Mouse (Mus musculus) liver, postnatal 0 days (tissue): ENCODE data around the gene Ttc9b. TPM values are rescaled to one million over a fixed set of nuclear protein-coding genes. Genes with fewer than 3 reads are reported as not detected.

Experiments used
- ATAC-seq: fragments of 200-750 bp; cut with Nextera tagmentation; 2 replicates; pipeline ENCODE4 v1.8.0; 2017; ENCODE audit warnings: mild to moderate bottlenecking, moderate library complexity
- DNase-seq: peaks from one replicate; pipeline ENCODE4 v3.0.0-alpha.2; 2016
- H3K27ac ChIP-seq: fragments of 300-500 bp; sonication (generic); 2 replicates; pipeline ENCODE4 v1.5.1; 2014; ENCODE audit warnings: antibody characterized with exemption, moderate library complexity, mild to moderate bottlenecking, low read depth
- H3K27me3 ChIP-seq: fragments of 300-500 bp; sonication (generic); 2 replicates; pipeline ENCODE4 v1.6.1; 2014; ENCODE audit warnings: low read length, control low read depth, mixed read lengths; ENCODE audit not compliant: insufficient read depth
- H3K36me3 ChIP-seq: fragments of 300-500 bp; sonication (generic); replicated peaks from 2 replicates; pipeline ENCODE4 v1.6.1; 2014; ENCODE audit warnings: mild to moderate bottlenecking, control low read depth, low read length, moderate library complexity, mixed read lengths; ENCODE audit not compliant: insufficient read depth
- H3K4me1 ChIP-seq: fragments of 300-500 bp; sonication (generic); 2 replicates; pipeline ENCODE4 v1.6.1; 2014; ENCODE audit warnings: antibody characterized with exemption, mild to moderate bottlenecking, control low read depth; ENCODE audit not compliant: insufficient read depth
- H3K4me2 ChIP-seq: fragments of 300-500 bp; sonication (generic); 2 replicates; pipeline ENCODE4 v1.6.1; 2014; ENCODE audit warnings: low read depth, mild to moderate bottlenecking, low read length, moderate library complexity, mixed read lengths
- H3K4me3 ChIP-seq: fragments of 300-500 bp; sonication (generic); 2 replicates; pipeline ENCODE4 v1.5.1; 2014; ENCODE audit warnings: low read depth, low read length
- H3K9ac ChIP-seq: fragments of 300-500 bp; sonication (generic); replicated peaks from 2 replicates; pipeline ENCODE4 v1.6.1; 2014; ENCODE audit warnings: mild to moderate bottlenecking, moderate library complexity
- H3K9me3 ChIP-seq: fragments of 300-500 bp; sonication (generic); 2 replicates; pipeline ENCODE4 v1.6.1; 2016; ENCODE audit warnings: mild to moderate bottlenecking, control low read depth, low read length, mixed read lengths
- CTCF ChIP-seq: sonication (generic); IDR thresholded peaks from 2 replicates; pipeline ENCODE4 v1.5.1; 2016; ENCODE audit warnings: antibody characterized with exemption, low read depth
- EP300 ChIP-seq: IDR thresholded peaks from 2 replicates; pipeline ENCODE4 v1.6.1; 2016; ENCODE audit warnings: antibody characterized with exemption, low read depth, mild to moderate bottlenecking
- WGBS: fragments of 180-500 bp; shearing (Covaris S2); extraction: QIAGEN DNeasy Blood & Tissue Kit; methylation state at CpG from one replicate; pipeline ENCODE4 v1.1.7; 2014; ENCODE audit not compliant: insufficient replicate concordance; 5-methylcytosine and 5-hydroxymethylcytosine counted together
- polyA plus RNA-seq: library from polyadenylated mRNA; unstranded; fragments of >200 nt; fragmentation: Nextera tagmentation; extraction: Ambion mirVana; gene quantifications from 2 replicates; pipeline ENCODE4 v1.2.1, GENCODE M21; 2015

Ttc9b gene
- polyA plus RNA-seq, 1 experiment from 2014 or later, result not detected

- Histone ChIP-seq H3K4me3 (no peak overlapping the region), H3K27me3 (peaks cover 36% of the 10 kb centered on the region), H3K4me2 (no peak overlapping the region), H3K9me3 (no peaks in the 10 kb centered on the region), H3K36me3 (no peaks in the 10 kb centered on the region), H3K4me1 (no peaks in the 10 kb centered on the region), H3K27ac (no peak overlapping the region), H3K9ac (no peak overlapping the region)
- TF ChIP-seq EP300 (no peak), CTCF (no peak)
- DNase-seq (no peak), ATAC-seq (peak; percentile 43; the same call in 1 of the 2 replicates)
- WGBS, result 54% methylated on average over 14 of the region's 14 CpGs
These were observed 5.3 kb downstream of the Ttc9b start for GRCm38 (mm10) chr7:27658712-27659663.

GRCm38 (mm10) chr7:27662038-27662437 is 8.3 kb downstream of the Ttc9b start:
- peaks cover 14% of the 10 kb centered on the region for H3K27me3 ChIP-seq
- no peak for DNase-seq
- H3K36me3 ChIP-seq, result no peaks in the 10 kb centered on the region
- no peaks in the 10 kb centered on the region for H3K4me1 ChIP-seq
- no peak for ATAC-seq
- no peaks in the 10 kb centered on the region for H3K9me3 ChIP-seq
- H3K27ac ChIP-seq, result no peak overlapping the region
- 79% methylated on average over 4 of the region's 4 CpGs for WGBS
- no peak overlapping the region for H3K9ac ChIP-seq
- H3K4me2 ChIP-seq, result no peak overlapping the region
- TF ChIP-seq CTCF (no peak), EP300 (no peak)
- H3K4me3 ChIP-seq, result no peak overlapping the region

- Histone ChIP-seq H3K9me3 (no peaks in the 10 kb centered on the region), H3K4me2 (peak overlapping the region; percentile 100), H3K27ac (no peak overlapping the region), H3K36me3 (no peaks in the 10 kb centered on the region), H3K9ac (peak overlapping the region; percentile 76; the same call in 1 of the 2 replicates), H3K4me3 (peak overlapping the region; percentile 86), H3K4me1 (peaks cover 12% of the 10 kb centered on the region), H3K27me3 (no peaks in the 10 kb centered on the region)
- TF ChIP-seq EP300 (no peak), CTCF (0 out of 2 replicates have a peak, but pooled peaks have one; percentile 7)
- 47% methylated on average over 9 of the region's 9 CpGs for WGBS
- DNase-seq (no peak), ATAC-seq (no peak)
These were observed 19.4 kb downstream of the Ttc9b start for GRCm38 (mm10) chr7:27673064-27673574.

- TF ChIP-seq EP300, result no peak
- TF ChIP-seq CTCF, result no peak
- no peaks in the 10 kb centered on the region for H3K27me3 ChIP-seq
- H3K36me3 ChIP-seq, result no peaks in the 10 kb centered on the region
- WGBS, result under 1% methylated on average over 31 of the region's 52 CpGs
- H3K27ac ChIP-seq, result no peak overlapping the region
- no peak for ATAC-seq
- peak overlapping the region; percentile 76 for H3K9ac ChIP-seq
- H3K9me3 ChIP-seq, result no peaks in the 10 kb centered on the region
- H3K4me3 ChIP-seq, result peak overlapping the region; percentile 86
- peaks cover 12% of the 10 kb centered on the region for H3K4me1 ChIP-seq
- H3K4me2 ChIP-seq, result peak overlapping the region; percentile 100
- DNase-seq, result no peak
These were observed 19.9 kb downstream of the Ttc9b start for GRCm38 (mm10) chr7:27673575-27674131.

- TF ChIP-seq EP300, result no peak
- no peaks in the 10 kb centered on the region for H3K9me3 ChIP-seq
- peak overlapping the region; percentile 76 for H3K9ac ChIP-seq
- peak overlapping the region; percentile 86 for H3K4me3 ChIP-seq
- H3K4me2 ChIP-seq, result peak overlapping the region; percentile 100
- peak; percentile 64 for ATAC-seq
- peaks cover 12% of the 10 kb centered on the region for H3K4me1 ChIP-seq
- H3K36me3 ChIP-seq, result no peaks in the 10 kb centered on the region
- WGBS, result 6% methylated on average over 37 of the region's 38 CpGs
- no peaks in the 10 kb centered on the region for H3K27me3 ChIP-seq
- no peak overlapping the region for H3K27ac ChIP-seq
- no peak for DNase-seq
These were observed 20.4 kb downstream of the Ttc9b start for GRCm38 (mm10) chr7:27674195-27674521.

- whole genome bisulfite sequencing, result under 1% methylated on average over 30 of the region's 31 CpGs
- ATAC-seq, result peak; percentile 98
- Histone ChIP-seq H3K27me3 (no peaks in the 10 kb centered on the region), H3K36me3 (no peaks in the 10 kb centered on the region), H3K4me1 (peaks cover 12% of the 10 kb centered on the region), H3K4me2 (peak within 1 kb of the TSS; percentile 100), H3K9me3 (no peaks in the 10 kb centered on the region), H3K27ac (peak within 1 kb of the TSS; percentile 19), H3K9ac (peak within 1 kb of the TSS; percentile 76), H3K4me3 (peak within 1 kb of the TSS; percentile 86)
- DNase-seq, result peak; percentile 91
- TF ChIP-seq EP300 (no peak), CTCF (no peak)
These were observed 21.0 kb downstream of the Ttc9b start, which contains the start of gene Map3k10 for GRCm38 (mm10) chr7:27674522-27675221. TSS of gene Map3k10 (minus strand) at chr7:27674598.
